Mouse (Mus musculus): Measurements from ENCODE around the gene Agbl4. TPM values are rescaled to one million over a fixed set of nuclear protein-coding genes. Genes with fewer than 3 reads are reported as not detected.

Gene Agbl4
- total RNA-seq, 1 experiment: not detected

DNA sequence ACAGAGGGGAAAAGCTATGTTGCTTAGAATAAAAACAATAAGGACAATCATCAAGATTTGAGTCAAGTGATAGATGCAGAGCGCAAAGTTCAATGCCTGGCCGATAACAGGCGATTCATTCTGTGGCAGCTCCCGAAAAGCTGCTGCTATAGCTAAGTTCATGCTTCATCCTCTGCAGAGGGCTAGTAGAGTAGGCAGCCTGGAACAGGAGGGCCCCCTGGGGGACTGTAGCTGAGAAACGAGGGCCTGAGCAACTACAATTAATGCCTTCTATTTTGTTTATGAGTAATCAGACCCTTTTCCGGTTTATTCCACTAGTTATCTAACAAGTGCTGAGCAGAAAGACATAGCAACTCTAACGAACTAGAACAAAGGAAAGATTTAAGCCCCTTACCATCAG, 909.7 kb downstream of the Agbl4 start:
- H3K4me3 ChIP-seq (ENCODE audit: insufficient read depth in 1 of 2, low read depth in 1 of 2, low read length in 2 of 2, poor library complexity in 1 of 2, severe bottlenecking in 1 of 2): no peak overlapping the region
- H3K36me3 ChIP-seq (ENCODE audit: control insufficient read depth, insufficient read depth, low read length, poor library complexity, severe bottlenecking): no peaks in the 10 kb centered on the region
- no peak overlapping the region for H3K27ac ChIP-seq (ENCODE audit: insufficient read depth, low read depth, low read length, poor library complexity, severe bottlenecking)
- TF ChIP-seq MAFK (IDR thresholded peaks at IDR 0.05; ENCODE audit: insufficient read depth, low read depth, low read length) (no peak), CHD2 (IDR thresholded peaks at IDR 0.05; ENCODE audit: low read depth, low read length) (no peak), ZC3H11A (IDR thresholded peaks at IDR 0.05; ENCODE audit: borderline replicate concordance, low read depth, low read length) (no peak), HCFC1 (IDR thresholded peaks at IDR 0.05; ENCODE audit: borderline replicate concordance, insufficient read depth, low read length) (no peak)
- DNase-seq (ENCODE audit: low read depth, low spot score): no peak
- no peaks in the 10 kb centered on the region for H3K9me3 ChIP-seq (ENCODE audit: control insufficient read depth, insufficient read depth, low read depth, low read length)
- H3K9ac ChIP-seq (ENCODE audit: insufficient read depth, low read depth, low read length, poor library complexity, severe bottlenecking): no peak overlapping the region
- in situ Hi-C loops (cut with MboI; ENCODE audit: low sequenced_read_pairs in 2 of 2, unreplicated experiment in 2 of 2): loop anchor here in 1 of 2 experiments (25.0 kb wide), 1 partner anchor 1270 kb away; no protein-coding TSS in a partner anchor
- no peaks in the 10 kb centered on the region for H3K4me1 ChIP-seq (ENCODE audit: control insufficient read depth in 2 of 2, insufficient read depth in 2 of 2, low read length in 2 of 2, poor library complexity in 1 of 2)

DNA sequence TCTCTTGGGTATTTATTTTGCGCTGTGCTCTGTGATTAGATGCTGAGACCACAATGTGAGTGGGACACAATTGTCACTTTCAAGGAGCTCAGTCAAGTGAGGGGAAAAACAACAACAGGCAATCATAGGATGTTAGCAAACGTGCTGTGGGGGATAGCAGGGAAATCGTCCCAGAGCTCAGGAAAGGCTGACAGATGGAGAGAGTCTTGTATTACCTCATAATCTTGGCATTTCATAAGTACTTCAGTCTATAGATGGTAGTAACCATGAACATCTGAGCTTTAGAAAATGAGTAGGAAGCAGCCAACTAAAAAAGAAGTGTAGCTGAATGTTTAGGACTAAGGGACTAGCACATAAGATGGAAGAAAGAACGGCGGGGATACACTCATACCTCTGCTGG, 910.2 kb downstream of the Agbl4 start:
- Histone ChIP-seq H3K9me3 (ENCODE audit: control insufficient read depth, insufficient read depth, low read depth, low read length) (no peaks in the 10 kb centered on the region), H3K4me1 (ENCODE audit: control insufficient read depth in 2 of 2, insufficient read depth in 2 of 2, low read length in 2 of 2, poor library complexity in 1 of 2) (no peaks in the 10 kb centered on the region), H3K36me3 (ENCODE audit: control insufficient read depth, insufficient read depth, low read length, poor library complexity, severe bottlenecking) (no peaks in the 10 kb centered on the region), H3K9ac (ENCODE audit: insufficient read depth, low read depth, low read length, poor library complexity, severe bottlenecking) (no peak overlapping the region), H3K4me3 (ENCODE audit: insufficient read depth in 1 of 2, low read depth in 1 of 2, low read length in 2 of 2, poor library complexity in 1 of 2, severe bottlenecking in 1 of 2) (no peak overlapping the region), H3K27ac (ENCODE audit: insufficient read depth, low read depth, low read length, poor library complexity, severe bottlenecking) (no peak overlapping the region)
- in situ Hi-C loops (cut with MboI; ENCODE audit: low sequenced_read_pairs in 2 of 2, unreplicated experiment in 2 of 2): loop anchor here in 1 of 2 experiments (25.0 kb wide), 1 partner anchor 1270 kb away; no protein-coding TSS in a partner anchor
- no peak for DNase-seq (ENCODE audit: low read depth, low spot score)
- TF ChIP-seq CHD2 (IDR thresholded peaks at IDR 0.05; ENCODE audit: low read depth, low read length) (no peak), ZNF384 (IDR thresholded peaks at IDR 0.05; ENCODE audit: low read depth, low read length) (no peak), HCFC1 (IDR thresholded peaks at IDR 0.05; ENCODE audit: borderline replicate concordance, insufficient read depth, low read length) (no peak), ZC3H11A (IDR thresholded peaks at IDR 0.05; ENCODE audit: borderline replicate concordance, low read depth, low read length) (no peak), MAFK (IDR thresholded peaks at IDR 0.05; ENCODE audit: insufficient read depth, low read depth, low read length) (no peak)

- in situ Hi-C loops (cut with MboI; ENCODE audit: low sequenced_read_pairs in 2 of 2, unreplicated experiment in 2 of 2): loop anchor here in 1 of 2 experiments (25.0 kb wide), 1 partner anchor 1271 kb away; no protein-coding TSS in a partner anchor
- Histone ChIP-seq H3K4me3 (ENCODE audit: insufficient read depth in 1 of 2, low read depth in 1 of 2, low read length in 2 of 2, poor library complexity in 1 of 2, severe bottlenecking in 1 of 2) (no peak overlapping the region), H3K9me3 (ENCODE audit: control insufficient read depth, insufficient read depth, low read depth, low read length) (no peaks in the 10 kb centered on the region), H3K9ac (ENCODE audit: insufficient read depth, low read depth, low read length, poor library complexity, severe bottlenecking) (no peak overlapping the region), H3K27ac (ENCODE audit: insufficient read depth, low read depth, low read length, poor library complexity, severe bottlenecking) (no peak overlapping the region), H3K36me3 (ENCODE audit: control insufficient read depth, insufficient read depth, low read length, poor library complexity, severe bottlenecking) (no peaks in the 10 kb centered on the region), H3K4me1 (ENCODE audit: control insufficient read depth in 2 of 2, insufficient read depth in 2 of 2, low read length in 2 of 2, poor library complexity in 1 of 2) (no peaks in the 10 kb centered on the region)
- DNase-seq (ENCODE audit: low read depth, low spot score): peak; percentile 3
- TF ChIP-seq MAFK (IDR thresholded peaks at IDR 0.05; ENCODE audit: insufficient read depth, low read depth, low read length): no peak
- peak; percentile 96 for TF ChIP-seq ZC3H11A (IDR thresholded peaks at IDR 0.05; ENCODE audit: borderline replicate concordance, low read depth, low read length)
Observed at GRCm38 (mm10) chr4:111308572-111309288, 911.3 kb downstream of the Agbl4 start.

GRCm38 (mm10) chr4:111327094-111327493, 929.6 kb downstream of the Agbl4 start:
- Histone ChIP-seq H3K27ac (ENCODE audit: insufficient read depth, low read depth, low read length, poor library complexity, severe bottlenecking) (no peak overlapping the region), H3K4me3 (ENCODE audit: insufficient read depth in 1 of 2, low read depth in 1 of 2, low read length in 2 of 2, poor library complexity in 1 of 2, severe bottlenecking in 1 of 2) (no peak overlapping the region), H3K9me3 (ENCODE audit: control insufficient read depth, insufficient read depth, low read depth, low read length) (no peaks in the 10 kb centered on the region), H3K9ac (ENCODE audit: insufficient read depth, low read depth, low read length, poor library complexity, severe bottlenecking) (no peak overlapping the region), H3K4me1 (ENCODE audit: control insufficient read depth in 2 of 2, insufficient read depth in 2 of 2, low read length in 2 of 2, poor library complexity in 1 of 2) (no peaks in the 10 kb centered on the region), H3K36me3 (ENCODE audit: control insufficient read depth, insufficient read depth, low read length, poor library complexity, severe bottlenecking) (no peaks in the 10 kb centered on the region)
- in situ Hi-C loops (cut with MboI; ENCODE audit: low sequenced_read_pairs in 2 of 2, unreplicated experiment in 2 of 2): no loop called here
- TF ChIP-seq ZNF384 (IDR thresholded peaks at IDR 0.05; ENCODE audit: low read depth, low read length) (no peak), HCFC1 (IDR thresholded peaks at IDR 0.05; ENCODE audit: borderline replicate concordance, insufficient read depth, low read length) (no peak), MAFK (IDR thresholded peaks at IDR 0.05; ENCODE audit: insufficient read depth, low read depth, low read length) (no peak), ZC3H11A (IDR thresholded peaks at IDR 0.05; ENCODE audit: borderline replicate concordance, low read depth, low read length) (no peak), CHD2 (IDR thresholded peaks at IDR 0.05; ENCODE audit: low read depth, low read length) (no peak)
- no peak for DNase-seq (ENCODE audit: low read depth, low spot score)

All from ES-E14 (cell line).